Mouse (Mus musculus): Measurements from ENCODE around the gene Dnajc17. TPM values are rescaled to one million over a fixed set of nuclear protein-coding genes. Genes with fewer than 3 reads are reported as not detected.

The Dnajc17 gene
- polyA plus RNA-seq, 2 experiments = 18.0 to 33.1 TPM

- H3K9ac ChIP-seq (ENCODE audit: low read depth, low read length, severe bottlenecking) = no peak overlapping the region
- 77% methylated on average over 2 of the region's 2 CpGs for WGBS
Observed at GRCm38 (mm10) chr2:119238671-119239070, 30.1 kb upstream of the Dnajc17 start.

GRCm38 (mm10) chr2:119237871-119238220 is 29.3 kb upstream of the Dnajc17 start:
- Histone ChIP-seq H3K4me1 (ENCODE audit: control insufficient read depth, insufficient read depth, low read length) (no peaks in the 10 kb centered on the region), H3K4me2 (replicated peaks; ENCODE audit: low read depth, low read length, severe bottlenecking) (peak overlapping the region; percentile 78), H3K27ac (replicated peaks; ENCODE audit: low read depth, low read length) (no peak overlapping the region), H3K9me3 (ENCODE audit: control insufficient read depth, low read length) (no peaks in the 10 kb centered on the region), H3K4me3 (replicated peaks; ENCODE audit: low read length) (peak overlapping the region; percentile 45), H3K27me3 (ENCODE audit: control insufficient read depth, insufficient read depth, low read length) (peaks cover 41% of the 10 kb centered on the region), H3K36me3 (ENCODE audit: control insufficient read depth, insufficient read depth, low read length) (no peaks in the 10 kb centered on the region), H3K9ac (ENCODE audit: low read depth, low read length, severe bottlenecking) (peak overlapping the region; percentile 44)
- ATAC-seq (ENCODE audit: low FRiP score, low read depth) = no peak
- 2% methylated on average over 30 of the region's 31 CpGs for WGBS
- TF ChIP-seq POLR2A (IDR thresholded peaks at IDR 0.05; ENCODE audit: borderline replicate concordance, extremely low read depth, insufficient read depth, insufficient read length) = no peak
- DNase-seq (ENCODE audit: low spot score) = no peak

More at GRCm38 (mm10) chr2:119238671-119239070, 30.1 kb upstream of the Dnajc17 start:
- Histone ChIP-seq H3K36me3 (ENCODE audit: control insufficient read depth, insufficient read depth, low read length) (no peaks in the 10 kb centered on the region), H3K4me1 (ENCODE audit: control insufficient read depth, insufficient read depth, low read length) (no peaks in the 10 kb centered on the region), H3K4me2 (replicated peaks; ENCODE audit: low read depth, low read length, severe bottlenecking) (peak overlapping the region; percentile 78), H3K9me3 (ENCODE audit: control insufficient read depth, low read length) (no peaks in the 10 kb centered on the region), H3K27ac (replicated peaks; ENCODE audit: low read depth, low read length) (no peak overlapping the region), H3K4me3 (replicated peaks; ENCODE audit: low read length) (no peak overlapping the region), H3K27me3 (ENCODE audit: control insufficient read depth, insufficient read depth, low read length) (peaks cover 41% of the 10 kb centered on the region)
- DNase-seq (ENCODE audit: low spot score) = no peak
- ATAC-seq (ENCODE audit: low FRiP score, low read depth) = no peak
- TF ChIP-seq POLR2A (IDR thresholded peaks at IDR 0.05; ENCODE audit: borderline replicate concordance, extremely low read depth, insufficient read depth, insufficient read length) = no peak

- H3K27ac ChIP-seq (replicated peaks; ENCODE audit: low read depth, low read length) = no peak within 1 kb of the TSS
- H3K9me3 ChIP-seq (ENCODE audit: control insufficient read depth, low read length) = no peaks in the 10 kb centered on the region
- H3K27me3 ChIP-seq (ENCODE audit: control insufficient read depth, insufficient read depth, low read length) = peaks cover 41% of the 10 kb centered on the region
- peak within 1 kb of the TSS; percentile 44 for H3K9ac ChIP-seq (ENCODE audit: low read depth, low read length, severe bottlenecking)
- WGBS = under 1% methylated on average over 44 of the region's 73 CpGs
- DNase-seq (ENCODE audit: low spot score) = no peak
- peak within 1 kb of the TSS; percentile 45 for H3K4me3 ChIP-seq (replicated peaks; ENCODE audit: low read length)
- H3K4me2 ChIP-seq (replicated peaks; ENCODE audit: low read depth, low read length, severe bottlenecking) = peak within 1 kb of the TSS; percentile 78
- no peaks in the 10 kb centered on the region for H3K36me3 ChIP-seq (ENCODE audit: control insufficient read depth, insufficient read depth, low read length)
- no peak for ATAC-seq (ENCODE audit: low FRiP score, low read depth)
- no peak for TF ChIP-seq POLR2A (IDR thresholded peaks at IDR 0.05; ENCODE audit: borderline replicate concordance, extremely low read depth, insufficient read depth, insufficient read length)
- H3K4me1 ChIP-seq (ENCODE audit: control insufficient read depth, insufficient read depth, low read length) = no peaks in the 10 kb centered on the region
Observed at GRCm38 (mm10) chr2:119237210-119237870, 28.7 kb upstream of the Dnajc17 start, which contains the start of gene Spint1. Spint1 (plus strand) TSS chr2:119237362.

DNA sequence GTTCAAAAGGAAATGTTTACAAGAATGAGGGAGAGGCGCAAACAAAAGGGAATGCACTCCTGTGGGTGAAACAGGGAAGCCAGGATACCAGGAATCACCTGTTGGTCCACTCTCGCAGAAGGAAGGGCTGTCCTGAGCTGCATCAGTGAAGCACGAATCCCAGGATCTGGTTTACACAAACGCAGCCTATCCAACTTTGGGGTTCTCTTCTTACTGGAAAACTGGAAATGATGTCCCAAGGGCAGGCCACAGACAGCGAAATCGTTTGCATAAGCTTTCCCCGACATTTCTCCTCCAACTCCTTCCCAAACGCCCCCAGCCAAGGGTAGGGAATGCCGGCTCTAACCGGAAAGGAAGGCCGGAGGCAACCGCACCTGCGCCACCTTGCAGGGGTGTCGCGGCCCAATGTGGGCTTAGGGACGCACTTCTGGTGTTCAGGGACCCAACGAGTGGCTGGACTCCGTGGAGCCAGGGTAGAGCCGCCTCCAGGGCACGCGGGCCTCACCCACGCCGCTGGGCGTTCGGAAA is 28.2 kb upstream of the Dnajc17 start:
- Histone ChIP-seq H3K4me2 (replicated peaks; ENCODE audit: low read depth, low read length, severe bottlenecking) (peak overlapping the region; percentile 78), H3K9ac (ENCODE audit: low read depth, low read length, severe bottlenecking) (peak overlapping the region; percentile 44; the same call in 1 of the 2 replicates), H3K4me1 (ENCODE audit: control insufficient read depth, insufficient read depth, low read length) (no peaks in the 10 kb centered on the region), H3K9me3 (ENCODE audit: control insufficient read depth, low read length) (no peaks in the 10 kb centered on the region), H3K27ac (replicated peaks; ENCODE audit: low read depth, low read length) (no peak overlapping the region), H3K27me3 (ENCODE audit: control insufficient read depth, insufficient read depth, low read length) (peaks cover 41% of the 10 kb centered on the region), H3K4me3 (replicated peaks; ENCODE audit: low read length) (peak overlapping the region; percentile 45), H3K36me3 (ENCODE audit: control insufficient read depth, insufficient read depth, low read length) (no peaks in the 10 kb centered on the region)
- no peak for TF ChIP-seq POLR2A (IDR thresholded peaks at IDR 0.05; ENCODE audit: borderline replicate concordance, extremely low read depth, insufficient read depth, insufficient read length)
- no peak for DNase-seq (ENCODE audit: low spot score)
- ATAC-seq (ENCODE audit: low FRiP score, low read depth) = no peak
- WGBS = 7% methylated on average over 25 of the region's 25 CpGs

- H3K4me3 ChIP-seq (replicated peaks; ENCODE audit: low read length) = no peak within 1 kb of the TSS
- 74% methylated on average over 6 of the region's 6 CpGs for WGBS
- TF ChIP-seq POLR2A (IDR thresholded peaks at IDR 0.05; ENCODE audit: borderline replicate concordance, extremely low read depth, insufficient read depth, insufficient read length) = no peak
Observed at GRCm38 (mm10) chr2:119229775-119230704, 21.4 kb upstream of the Dnajc17 start, which contains the start of gene Ppp1r14d. Ppp1r14d (minus strand) TSS chr2:119229906.

More at GRCm38 (mm10) chr2:119229775-119230704, 21.4 kb upstream of the Dnajc17 start, which contains the start of gene Ppp1r14d:
- Histone ChIP-seq H3K36me3 (ENCODE audit: control insufficient read depth, insufficient read depth, low read length) (no peaks in the 10 kb centered on the region), H3K4me1 (ENCODE audit: control insufficient read depth, insufficient read depth, low read length) (no peaks in the 10 kb centered on the region), H3K27me3 (ENCODE audit: control insufficient read depth, insufficient read depth, low read length) (no peaks in the 10 kb centered on the region), H3K9ac (ENCODE audit: low read depth, low read length, severe bottlenecking) (no peak within 1 kb of the TSS), H3K4me2 (replicated peaks; ENCODE audit: low read depth, low read length, severe bottlenecking) (no peak within 1 kb of the TSS), H3K27ac (replicated peaks; ENCODE audit: low read depth, low read length) (no peak within 1 kb of the TSS), H3K9me3 (ENCODE audit: control insufficient read depth, low read length) (no peaks in the 10 kb centered on the region)
- DNase-seq (ENCODE audit: low spot score) = no peak
- ATAC-seq (ENCODE audit: low FRiP score, low read depth) = no peak

Measured in limb, embryonic 14.5 days (tissue).